Mouse (Mus musculus): Measurements from ENCODE around the gene Olfml2b. TPM values are rescaled to one million over a fixed set of nuclear protein-coding genes. Genes with fewer than 3 reads are reported as not detected.

The Olfml2b gene
- polyA plus RNA-seq, 1 experiment = not detected

DNA sequence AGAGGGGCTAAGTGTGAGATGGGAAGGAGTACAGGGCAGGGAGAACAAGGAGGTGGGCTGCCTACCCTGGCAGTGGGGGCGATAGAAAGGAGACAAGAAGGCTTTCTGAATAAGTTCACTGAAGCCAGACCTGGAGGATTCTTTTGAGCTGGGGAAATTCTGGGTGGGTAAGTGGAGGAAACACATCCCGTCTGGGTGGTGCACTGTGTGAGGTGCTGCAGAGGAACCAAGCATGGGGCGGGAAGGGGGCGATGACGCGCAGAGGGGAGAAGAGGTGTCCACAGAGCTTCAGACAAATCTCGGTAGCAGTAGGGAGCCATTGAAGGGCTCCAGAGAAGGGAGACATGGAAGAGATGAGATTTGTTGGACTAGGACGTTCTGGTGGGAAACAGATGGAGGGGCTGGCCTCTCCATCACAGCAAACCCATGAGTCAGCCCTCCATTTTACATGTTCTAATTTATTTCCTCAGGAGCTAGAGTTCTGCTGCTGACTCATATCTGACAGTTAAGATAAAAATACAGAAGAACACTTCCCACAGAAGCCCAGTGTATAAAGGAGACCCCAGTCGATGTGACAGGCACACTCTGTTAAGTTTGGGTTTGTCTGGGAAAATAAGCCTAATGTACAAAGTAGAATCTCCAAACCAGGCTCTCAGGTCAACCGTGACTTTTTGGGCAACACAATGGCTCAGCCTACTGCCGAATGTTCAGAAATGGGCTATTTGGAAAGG is 87.7 kb downstream of the Olfml2b start:
- no peak for TF ChIP-seq GATA1 (IDR thresholded peaks at IDR 0.05; ENCODE audit: low read length)

Other genes starting within 250 kb of the Olfml2b start
- gene Nos1ap, start 54.7 kb upstream of the Olfml2b start, polyA plus RNA-seq (2012) = 3.6 and 4.0 TPM in 2 replicates
- 1.3 and 1.8 TPM in 2 replicates for gene Atf6, start 223.2 kb downstream of the Olfml2b start, polyA plus RNA-seq (2012)
- gene Gm26620, start 240.5 kb downstream of the Olfml2b start, polyA plus RNA-seq (2012) = 0.55 and 0.57 TPM in 2 replicates
- 15.6 and 19.0 TPM in 2 replicates for gene Dusp12, start 241.0 kb downstream of the Olfml2b start, polyA plus RNA-seq (2012)